Mouse (Mus musculus): ENCODE measurements around the gene Eif2b4. TPM values are rescaled to one million over a fixed set of nuclear protein-coding genes. Genes with fewer than 3 reads are reported as not detected.

Eif2b4 gene
- polyA plus RNA-seq, 1 experiment, result 54.4 TPM

DNA sequence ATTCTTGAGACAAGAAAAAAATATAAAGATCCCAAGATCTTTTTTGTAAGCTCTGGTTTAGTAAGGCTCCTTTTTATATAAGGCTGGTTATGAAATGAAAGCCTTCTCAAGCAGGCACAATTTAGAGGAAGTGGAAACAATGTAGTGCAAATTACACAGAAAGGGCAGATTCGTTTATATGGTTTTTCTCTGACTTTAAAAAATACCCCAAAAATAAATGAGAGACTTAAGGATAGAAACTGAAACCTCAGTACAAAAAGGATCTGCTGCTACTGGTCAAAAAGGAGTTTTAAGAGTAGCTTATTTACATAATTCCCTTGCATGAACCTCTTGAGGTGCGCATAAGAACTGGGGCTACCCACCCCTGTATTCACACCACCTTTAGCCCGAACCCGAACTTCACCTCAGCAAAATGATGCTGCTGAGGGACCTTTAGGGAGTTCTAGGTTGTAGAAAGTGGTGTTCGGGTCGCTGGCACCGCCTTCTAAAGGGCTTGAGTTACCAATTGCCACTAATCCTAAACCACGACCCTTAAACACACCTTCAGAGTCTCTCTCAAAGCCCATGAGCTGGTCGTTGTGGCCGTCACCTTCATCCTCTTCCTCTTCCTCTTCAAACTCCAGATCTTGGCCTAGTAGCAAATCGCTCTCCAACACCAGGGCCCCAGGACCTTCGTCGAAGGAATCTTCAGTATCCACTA is 8.0 kb upstream of the Eif2b4 start:
- DNase-seq (ENCODE audit: low read depth, low spot score), result no peak
- 4% methylated on average over 13 of the region's 13 CpGs for WGBS

DNA sequence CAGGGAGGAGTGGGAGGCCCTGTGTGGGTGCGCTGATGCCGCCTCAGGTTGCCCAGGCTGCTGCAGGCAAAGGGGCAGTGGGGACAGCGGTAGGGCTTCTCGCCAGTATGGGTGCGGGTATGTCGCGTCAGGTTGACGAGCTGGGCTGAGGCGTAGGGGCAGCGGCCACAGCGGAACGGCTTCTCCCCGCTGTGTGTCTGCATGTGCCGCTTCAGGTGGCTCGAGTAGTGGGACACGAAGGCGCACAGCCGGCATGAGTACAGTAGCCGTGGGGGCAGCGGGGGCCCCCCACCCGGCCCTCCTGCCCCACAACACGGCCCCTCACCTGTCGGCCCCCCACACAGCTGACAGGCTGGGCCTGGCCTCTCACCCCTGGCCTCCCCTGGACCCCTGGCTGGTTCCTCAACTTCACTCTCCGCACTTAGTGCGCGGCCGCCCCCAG is 7.1 kb upstream of the Eif2b4 start:
- DNase-seq (ENCODE audit: low read depth, low spot score), result no peak
- 87% methylated on average over 27 of the region's 27 CpGs for WGBS

DNA sequence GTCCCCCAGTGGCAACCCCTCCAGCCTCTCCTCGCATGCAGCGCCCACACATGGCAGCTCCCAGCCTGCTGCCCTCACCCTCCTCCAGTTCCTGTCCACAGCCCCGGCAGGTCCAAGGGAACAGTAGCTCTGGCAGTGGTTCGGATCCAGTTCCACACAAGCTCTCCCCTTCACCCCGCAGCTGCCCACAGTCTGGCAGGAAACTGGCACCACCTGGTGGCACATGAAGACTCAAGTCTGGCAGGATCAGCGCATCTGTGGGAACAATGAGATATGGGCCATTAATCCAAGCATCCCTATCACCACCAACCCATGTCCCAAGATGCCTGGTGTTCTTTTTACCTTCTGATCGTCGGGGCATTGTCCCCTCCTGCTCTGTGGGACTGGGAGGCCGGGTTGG is 6.7 kb upstream of the Eif2b4 start:
- WGBS, result 67% methylated on average over 9 of the region's 9 CpGs
- DNase-seq (ENCODE audit: low read depth, low spot score), result no peak

DNA sequence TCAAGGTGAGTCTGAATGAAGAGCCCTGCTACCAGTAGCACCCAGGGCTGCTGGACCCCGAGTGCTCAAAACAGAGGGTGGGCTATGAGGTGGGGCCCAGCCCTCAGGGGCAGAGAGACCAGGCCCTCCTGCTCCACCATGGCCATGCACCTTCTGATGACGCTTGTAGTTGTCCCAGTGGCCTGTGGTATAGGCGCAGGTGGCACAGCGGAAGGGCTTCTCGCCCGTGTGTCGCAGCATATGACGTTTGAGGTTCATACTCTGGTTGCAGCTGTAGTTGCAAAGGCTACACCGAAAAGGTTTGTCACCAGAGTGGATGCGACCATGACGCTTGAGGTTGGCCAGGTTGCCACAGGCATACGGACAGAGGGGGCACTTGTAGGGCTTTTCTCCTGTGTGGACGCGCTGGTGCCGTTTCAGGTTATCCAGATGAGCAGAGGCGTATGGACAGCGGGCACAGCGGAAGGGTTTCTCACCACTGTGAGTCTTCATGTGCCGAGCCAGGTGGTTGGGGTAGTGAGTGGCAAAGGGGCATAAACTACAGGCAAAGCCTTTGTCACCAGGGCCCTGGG is 6.2 kb upstream of the Eif2b4 start:
- 88% methylated on average over 19 of the region's 19 CpGs for WGBS

DNA sequence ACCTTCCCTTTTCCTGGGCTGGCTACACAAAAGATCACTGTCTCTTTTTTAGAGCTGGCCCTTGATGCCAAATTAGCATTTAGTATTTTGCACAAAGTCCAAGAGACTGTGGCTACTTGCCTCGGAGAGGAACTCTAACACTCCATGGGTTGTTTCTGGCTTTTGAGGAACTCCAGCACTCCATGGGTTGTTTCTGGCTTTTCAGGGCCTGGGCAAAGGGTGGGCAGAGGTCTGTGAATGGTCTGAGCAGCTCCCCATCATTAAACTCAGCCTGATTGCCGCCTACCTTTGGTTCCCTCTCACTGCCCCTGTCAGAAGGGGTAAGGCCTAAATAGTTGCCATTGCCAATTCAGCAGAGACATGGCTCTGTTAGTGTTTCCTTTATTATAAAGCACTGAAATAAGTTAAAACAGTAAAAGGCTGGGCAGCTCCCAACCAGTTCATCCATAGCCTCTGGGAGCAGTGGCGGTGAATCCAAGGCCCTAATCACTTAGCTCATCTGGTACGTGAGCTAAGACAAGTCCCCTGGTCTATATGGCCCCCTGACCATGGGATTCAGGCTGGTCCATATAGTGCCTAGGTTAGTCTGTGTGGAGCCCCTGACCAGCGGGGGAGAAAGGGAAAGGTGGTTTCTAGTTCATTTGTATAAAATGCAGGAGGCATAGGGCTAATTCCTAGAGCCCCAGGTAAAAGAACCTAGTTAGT is 5.5 kb upstream of the Eif2b4 start:
- no peak for DNase-seq (ENCODE audit: low read depth, low spot score)
- 77% methylated on average over 5 of the region's 5 CpGs for WGBS

More for the DNA sequence above, 6.2 kb upstream of the Eif2b4 start:
- DNase-seq (ENCODE audit: low read depth, low spot score), result no peak

DNA sequence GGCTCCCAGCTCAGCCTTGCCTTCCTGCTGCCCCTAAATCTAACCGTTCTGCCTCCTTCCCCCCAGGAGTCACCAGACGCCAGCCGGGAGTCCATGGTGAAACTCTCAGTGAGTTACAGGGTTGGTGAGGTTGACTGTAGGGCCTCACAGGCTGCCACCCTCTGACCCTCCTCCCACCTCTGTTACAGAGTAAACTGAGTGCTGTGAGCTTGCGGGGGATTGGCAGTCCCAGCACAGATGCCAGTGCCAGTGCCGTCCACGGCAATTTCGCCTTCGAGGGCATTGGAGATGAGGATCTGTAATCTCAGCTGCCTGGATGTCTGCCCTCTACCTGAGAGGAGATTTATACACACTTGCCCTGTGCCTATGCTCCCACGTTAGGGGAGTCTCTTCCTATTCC is 4.9 kb upstream of the Eif2b4 start:
- no peak for DNase-seq (ENCODE audit: low read depth, low spot score)
- 76% methylated on average over 9 of the region's 9 CpGs for WGBS

DNA sequence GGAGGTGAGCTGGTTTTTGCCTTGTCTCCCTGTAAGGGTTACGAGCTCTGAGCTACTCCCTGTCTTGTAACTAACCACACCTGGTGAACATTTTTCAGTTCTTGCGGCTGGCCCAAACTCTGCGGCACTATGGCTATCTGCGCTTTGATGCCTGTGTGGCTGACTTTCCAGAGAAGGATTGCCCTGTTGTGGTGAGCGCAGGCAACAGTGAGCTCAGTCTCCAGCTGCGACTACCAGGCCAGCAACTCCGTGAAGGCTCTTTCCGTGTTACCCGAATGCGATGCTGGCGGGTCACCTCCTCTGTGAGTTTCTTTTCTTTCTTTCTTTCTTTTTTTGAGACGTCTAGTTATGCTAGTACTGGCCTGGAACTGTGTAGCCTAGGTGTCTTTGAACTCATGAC is 3.8 kb upstream of the Eif2b4 start:
- 92% methylated on average over 12 of the region's 12 CpGs for WGBS
- DNase-seq (ENCODE audit: low read depth, low spot score), result no peak

DNA sequence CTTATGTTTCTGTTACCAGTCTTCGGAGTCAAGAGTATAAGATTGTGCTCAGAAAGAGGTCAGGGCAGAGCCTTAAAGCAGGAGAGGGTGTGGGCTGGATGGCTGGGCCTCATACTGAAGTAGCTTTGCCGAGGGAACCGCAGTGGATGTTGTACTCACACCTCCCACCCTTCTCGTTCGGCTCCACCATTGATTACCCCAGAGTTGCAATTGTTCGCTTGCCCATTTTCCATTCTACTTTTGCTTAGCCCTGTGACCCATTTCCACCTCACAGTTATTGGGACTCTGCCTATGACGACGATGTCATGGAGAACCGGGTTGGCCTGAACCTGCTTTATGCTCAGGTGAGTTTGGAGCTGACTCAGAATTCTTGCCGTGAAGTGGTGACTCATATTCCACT is 3.0 kb upstream of the Eif2b4 start:
- WGBS, result 84% methylated on average over 10 of the region's 10 CpGs
- DNase-seq (ENCODE audit: low read depth, low spot score), result no peak

DNA sequence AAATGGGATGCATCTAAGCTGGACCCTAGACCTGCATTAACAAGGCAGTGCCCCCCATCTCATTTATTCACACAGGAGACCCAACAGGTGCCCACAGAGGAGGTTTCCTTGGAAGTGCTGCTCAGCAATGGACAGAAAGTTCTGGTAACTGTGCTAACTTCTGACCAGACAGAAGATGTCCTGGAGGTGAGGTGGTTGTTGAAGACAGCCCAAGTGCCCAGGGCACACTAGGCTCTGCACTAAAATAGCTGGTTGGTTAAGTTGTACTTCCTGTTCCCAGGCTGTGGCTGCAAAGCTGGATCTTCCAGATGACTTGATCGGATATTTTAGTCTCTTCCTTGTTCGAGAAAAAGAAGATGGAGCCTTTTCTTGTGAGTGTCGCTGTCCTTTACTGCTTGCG is 2.4 kb upstream of the Eif2b4 start:
- DNase-seq (ENCODE audit: low read depth, low spot score), result no peak
- 83% methylated on average over 4 of the region's 4 CpGs for WGBS

DNA sequence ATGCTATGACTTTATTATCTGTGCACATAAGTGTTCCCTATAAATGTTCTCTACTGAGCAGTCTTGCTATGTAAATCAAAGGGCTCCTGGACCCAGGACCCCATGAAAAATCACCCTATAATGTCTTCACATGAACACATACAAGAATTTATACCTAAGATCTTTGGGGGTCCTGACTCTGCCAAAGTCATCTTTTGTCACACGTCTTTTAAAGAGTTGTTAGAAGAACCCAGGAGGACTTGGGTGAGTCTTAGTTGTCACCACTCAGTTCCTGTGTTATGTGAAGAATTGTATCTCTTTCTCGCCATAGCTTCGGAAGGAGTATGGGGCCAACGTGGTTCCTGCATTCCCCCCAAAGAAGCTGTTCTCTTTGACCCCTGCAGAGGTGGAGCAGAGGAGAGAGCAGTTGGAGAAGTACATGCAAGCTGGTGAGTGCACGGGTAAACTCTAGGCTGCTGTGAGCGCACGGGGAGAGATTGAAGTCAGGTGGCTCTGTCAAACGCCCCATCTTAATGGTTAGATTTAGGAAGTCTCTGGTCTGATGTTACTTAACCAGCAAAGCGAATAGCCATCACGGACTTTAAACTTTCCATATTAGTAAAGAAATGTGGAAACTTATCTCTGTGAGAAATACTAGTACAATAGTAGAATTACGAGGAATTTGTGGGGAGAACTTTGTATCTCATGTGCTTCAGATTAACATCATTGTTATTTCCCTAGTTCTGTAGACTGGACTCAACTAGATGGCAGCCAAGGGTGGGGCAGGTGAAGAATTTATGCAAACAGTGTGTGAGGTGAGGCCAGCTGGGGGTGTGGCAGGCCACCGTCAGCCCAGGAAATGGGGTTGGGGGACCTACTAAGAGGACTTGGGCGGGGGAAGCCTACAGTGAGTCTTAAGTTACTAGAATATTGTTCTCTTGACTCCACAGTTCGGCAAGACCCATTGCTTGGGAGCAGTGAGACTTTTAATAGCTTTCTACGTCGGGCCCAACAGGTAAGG is 1.6 kb upstream of the Eif2b4 start:
- no peak for DNase-seq (ENCODE audit: low read depth, low spot score)
- WGBS, result 83% methylated on average over 16 of the region's 16 CpGs

DNA sequence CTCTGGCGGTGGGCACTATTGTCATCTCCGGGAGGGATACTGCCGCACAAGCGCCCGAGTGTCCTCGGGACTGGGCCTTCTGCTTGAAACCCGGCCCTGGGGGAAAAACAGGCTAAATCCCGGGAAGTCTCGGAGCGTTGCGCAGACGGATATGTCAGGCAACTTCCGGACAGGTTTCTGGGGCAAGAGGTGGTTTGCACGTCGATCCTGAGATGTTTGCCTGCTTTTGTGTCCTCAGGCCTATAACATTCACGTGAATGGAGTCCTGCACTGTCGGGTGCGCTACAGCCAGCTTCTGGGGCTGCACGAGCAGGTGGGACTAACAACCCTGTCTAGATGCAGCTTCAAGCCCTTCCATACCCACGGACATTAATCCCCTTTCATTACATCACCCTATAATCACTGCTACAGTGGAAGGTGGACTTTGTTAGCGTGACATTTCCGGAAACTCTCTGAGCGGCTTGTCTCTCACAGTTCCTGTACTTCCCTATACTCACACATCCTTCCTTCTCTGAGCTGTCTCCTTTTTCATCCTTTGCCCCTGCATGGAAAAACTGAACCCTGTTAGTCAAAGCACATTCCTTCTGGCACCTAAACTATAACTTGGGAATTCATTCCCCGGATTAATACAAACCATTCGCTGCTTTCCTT is 526 bp upstream of the Eif2b4 start:
- WGBS, result 6% methylated on average over 25 of the region's 25 CpGs
- DNase-seq (ENCODE audit: low read depth, low spot score), result no peak

DNA sequence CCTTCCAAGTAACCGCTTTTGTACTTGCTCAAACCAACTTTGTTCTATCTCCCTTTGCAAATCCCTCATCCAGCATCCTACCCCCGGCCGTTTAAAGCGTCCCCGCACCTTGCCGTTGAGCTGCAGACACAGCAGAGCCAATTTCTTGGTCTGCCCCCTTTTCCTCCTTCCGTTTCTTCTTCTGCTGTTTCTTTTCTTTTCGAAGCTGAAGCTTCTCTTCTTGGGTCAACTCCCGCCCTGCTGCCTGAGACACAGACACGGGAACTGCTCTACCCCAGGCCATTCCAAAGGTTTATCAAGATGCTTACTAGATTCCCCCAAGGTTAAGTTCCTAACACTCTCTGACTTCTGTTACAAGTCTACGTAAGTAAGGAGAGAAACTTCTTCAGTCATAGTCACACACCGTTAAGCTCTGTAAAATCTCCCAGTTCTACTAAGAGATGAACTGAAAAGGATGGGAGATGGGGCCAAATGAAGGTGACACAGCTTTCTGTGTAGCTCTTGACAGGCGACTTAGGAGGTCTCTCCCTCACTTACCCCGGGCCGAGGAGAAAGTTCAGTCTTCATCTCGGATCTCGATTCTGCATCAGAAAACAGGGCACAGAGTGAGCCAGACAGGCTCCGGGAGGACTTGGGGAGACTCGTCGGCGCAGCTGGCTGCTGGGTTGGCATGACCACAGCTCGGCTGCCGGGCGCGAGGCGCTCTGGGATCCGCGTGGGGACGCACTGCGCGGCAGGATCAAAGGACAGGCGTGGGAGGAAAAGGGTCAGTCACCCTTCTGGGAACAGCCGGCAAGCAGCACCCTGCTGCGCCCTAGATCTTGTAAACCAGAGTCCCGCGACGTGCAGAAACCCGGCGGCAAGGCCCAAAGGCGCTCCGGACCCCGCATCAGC is 938 bp downstream of the Eif2b4 start:
- DNase-seq (ENCODE audit: low read depth, low spot score), result peak; percentile 76
- 6% methylated on average over 42 of the region's 42 CpGs for WGBS

DNA sequence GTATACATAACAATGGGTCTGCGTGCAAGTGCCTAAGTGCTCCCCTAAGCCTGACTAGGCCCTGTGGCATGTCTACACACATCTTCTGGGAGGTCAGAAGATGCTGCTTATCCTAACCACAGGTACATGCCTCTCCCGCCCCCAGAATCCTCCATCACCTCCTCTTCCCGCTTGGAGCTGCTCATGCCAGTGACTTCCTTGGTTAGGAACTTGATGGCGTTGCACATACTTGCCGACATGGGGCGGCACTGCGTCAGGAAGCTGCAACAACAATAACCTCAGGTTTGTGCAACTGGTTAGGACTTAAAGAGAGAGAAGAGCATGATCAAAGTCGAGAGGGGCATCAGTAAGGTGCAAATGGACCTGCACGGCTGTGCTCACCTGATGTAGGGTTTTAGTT is 3.0 kb downstream of the Eif2b4 start:
- WGBS, result 92% methylated on average over 9 of the region's 9 CpGs

DNA sequence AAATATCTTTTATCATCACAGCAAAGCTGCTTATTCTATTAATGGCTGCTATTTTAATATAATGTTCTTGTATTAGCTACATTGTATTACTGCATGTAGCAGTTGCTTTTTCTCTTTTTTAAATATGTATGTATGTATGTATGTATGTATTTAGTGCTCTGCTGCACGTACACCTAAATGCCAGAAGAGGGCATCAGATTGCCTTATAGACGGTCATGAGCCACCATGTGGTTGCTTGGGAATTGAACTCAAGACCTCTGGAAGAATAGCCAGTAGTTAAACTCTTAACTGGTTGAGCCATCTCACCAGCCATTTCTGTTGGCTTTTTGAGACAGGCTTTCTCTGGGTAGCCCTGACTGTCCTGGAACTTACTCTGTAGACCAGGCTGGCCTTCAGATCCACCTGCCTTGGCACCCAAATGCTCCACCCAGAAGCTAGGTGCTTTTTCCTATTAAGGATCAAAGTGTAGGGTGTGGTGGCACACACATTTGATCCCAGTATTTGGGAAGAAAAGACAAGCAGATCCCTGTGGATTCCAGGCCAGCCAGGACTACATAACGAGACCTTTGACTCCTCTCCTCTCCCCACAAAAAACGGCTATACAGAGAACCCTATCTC is 4.9 kb downstream of the Eif2b4 start:
- 70% methylated on average over 4 of the region's 4 CpGs for WGBS
- no peak for DNase-seq (ENCODE audit: low read depth, low spot score)

More for the DNA sequence above, 3.0 kb downstream of the Eif2b4 start:
- no peak for DNase-seq (ENCODE audit: low read depth, low spot score)

DNA sequence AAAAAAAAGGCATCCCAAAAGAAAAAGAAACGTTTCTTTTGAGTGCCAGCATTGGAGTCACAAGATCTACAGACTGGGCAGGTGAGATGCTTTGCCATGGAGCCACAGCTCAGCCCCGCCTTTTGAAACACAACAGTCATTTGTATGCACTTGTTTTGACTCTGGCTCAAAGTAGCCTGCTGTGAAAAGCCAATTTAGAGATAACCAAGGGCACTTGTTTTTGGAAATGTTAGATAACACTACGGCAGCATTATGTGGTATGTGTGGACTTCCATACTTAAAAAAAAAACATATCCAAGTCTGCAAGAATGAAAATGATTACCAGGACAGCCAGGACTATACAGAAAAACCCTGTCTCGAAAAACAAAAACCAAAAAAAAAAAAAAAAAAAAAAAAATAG is 9.6 kb downstream of the Eif2b4 start:
- no peak for DNase-seq (ENCODE audit: low read depth, low spot score)
- 53% methylated on average over 4 of the region's 4 CpGs for WGBS

DNA sequence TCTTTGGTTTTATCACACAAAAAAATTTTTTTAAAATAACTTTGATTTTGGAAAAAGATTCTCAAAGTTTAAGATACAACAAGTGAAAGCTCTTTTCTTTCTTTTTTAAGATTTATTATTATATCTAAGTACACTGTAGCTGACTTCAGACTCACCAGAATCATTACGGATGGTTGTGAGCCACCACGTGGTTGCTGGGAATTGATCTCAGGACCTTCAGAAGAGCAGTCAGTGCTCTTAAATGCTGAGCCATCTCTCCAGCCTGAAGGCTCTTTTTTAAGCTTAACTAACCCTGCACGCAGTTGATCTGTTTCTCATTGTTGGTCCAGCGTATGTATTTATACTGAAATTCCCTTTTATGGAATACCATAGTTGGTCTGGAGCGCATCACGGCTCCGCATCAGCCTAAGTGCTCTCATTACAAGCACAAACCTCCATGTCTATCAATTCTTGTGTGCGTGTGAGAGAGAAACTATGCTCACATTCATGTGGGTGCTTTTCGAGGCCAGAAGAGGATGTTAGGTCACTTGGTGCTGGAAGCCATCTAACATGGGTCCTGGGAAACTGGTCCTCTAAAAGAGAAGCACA is 12.0 kb downstream of the Eif2b4 start:
- DNase-seq (ENCODE audit: low read depth, low spot score), result no peak
- 90% methylated on average over 9 of the region's 9 CpGs for WGBS

DNA sequence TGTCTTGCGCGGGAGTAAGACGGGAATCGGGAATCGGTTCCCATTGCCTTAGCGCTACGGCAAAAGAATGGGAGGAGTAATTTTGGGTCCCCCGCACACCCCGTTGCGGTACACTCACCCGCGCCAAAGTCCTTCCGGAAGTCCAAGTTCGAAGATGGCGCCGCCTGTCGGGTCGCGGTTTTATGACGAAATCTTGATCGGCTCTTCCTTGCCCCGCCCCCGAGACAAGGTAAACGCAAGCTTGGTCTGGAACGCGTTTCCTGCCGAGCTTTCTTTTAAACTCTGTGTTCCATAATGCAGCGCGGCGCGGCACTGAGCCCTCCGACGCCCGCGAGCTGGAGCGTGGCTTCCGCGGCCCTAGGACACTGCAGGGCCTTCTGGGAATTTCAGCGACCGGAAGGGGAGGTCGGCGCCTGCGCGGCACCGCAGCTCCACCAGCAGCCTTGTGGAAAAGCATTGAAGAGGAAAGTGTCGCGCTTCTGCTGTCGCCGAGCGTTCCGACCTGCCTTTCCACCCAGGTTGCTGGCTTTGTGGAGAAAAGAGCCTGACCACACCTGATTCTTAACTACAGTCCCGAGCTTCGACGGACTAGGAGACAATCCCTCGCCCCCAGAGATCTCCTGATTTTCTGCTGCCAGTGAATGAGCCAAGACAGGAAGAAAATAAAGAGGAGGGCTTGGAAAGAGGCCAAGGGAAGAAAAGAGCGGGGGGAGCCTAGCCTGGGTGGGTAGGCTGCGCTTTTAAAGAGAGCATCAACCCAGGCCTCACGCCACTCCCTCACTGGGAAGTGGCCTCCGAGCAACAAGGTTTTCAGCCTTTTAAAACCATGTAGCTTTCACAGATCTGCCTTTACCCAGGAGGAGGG is 13.2 kb downstream of the Eif2b4 start, which contains the start of the genes Gm29609 and Gtf3c2:
TSS of gene Gm29609 (minus strand) at position 146 of the 865 bp plus-strand sequence.
TSS of gene Gtf3c2 (minus strand) at position 379 of the 865 bp plus-strand sequence.
- DNase-seq (ENCODE audit: low read depth, low spot score), result peak; percentile 78
- WGBS, result under 1% methylated on average over 59 of the region's 59 CpGs
